8 mouse cellular contexts compared by ENCODE assay signal in genomic region chr19:5800632-5801431, GRCm38 (mm10). TPM values are rescaled to one million over a fixed set of nuclear protein-coding genes. Genes with fewer than 3 reads are reported as not detected.
DNase-seq lines count a peak whose midpoint lies in the region; ATAC-seq lines count a peak whose summit lies in the region.

No protein-coding gene starts in this region.

- peak overlapping the region; percentile 99 for H3K4me2 ChIP-seq in hindbrain, embryonic 13.5 days

- H3K9ac ChIP-seq in hindbrain, embryonic 13.5 days = peak overlapping the region; percentile 99

- H3K4me1 ChIP-seq in hindbrain, embryonic 13.5 days (replicated peaks) = peaks cover 46% of the 10 kb centered on the region

- under 1% methylated on average over 19 of the region's 19 CpGs for WGBS in hindbrain, embryonic 13.5 days

- H3K36me3 ChIP-seq in hindbrain, embryonic 13.5 days = peaks cover 28% of the 10 kb centered on the region

- ATAC-seq in hindbrain, embryonic 13.5 days (ENCODE audit: low FRiP score) = no peak

- peak; percentile 50 for DNase-seq in cerebellum, adult 11-12 months
- no peak for DNase-seq in cerebellum, postnatal 4 days (ENCODE audit: low spot score in 2 of 2)
- peak; percentile 63 for DNase-seq in CD4-positive helper T cell, adult 2 months (ENCODE audit: low read depth, low spot score)
- peak; percentile 60 for DNase-seq in embryo, embryonic 9.5 days (ENCODE audit: extremely low spot score)
- peak; percentile 32 for DNase-seq in lung, postnatal 10 days
- DNase-seq in yolk sac, embryonic 10.5 days (ENCODE audit: low spot score) = peak; percentile 57
- DNase-seq in adrenal gland, postnatal 25 days = no peak

- H3K27me3 ChIP-seq in hindbrain, embryonic 13.5 days = no peaks in the 10 kb centered on the region

- H3K27ac ChIP-seq in hindbrain, embryonic 13.5 days = peak overlapping the region; percentile 100

- H3K4me3 ChIP-seq in hindbrain, embryonic 13.5 days = peak overlapping the region; percentile 87

- no peaks in the 10 kb centered on the region for H3K9me3 ChIP-seq in hindbrain, embryonic 13.5 days

RNA-seq across cellular contexts. Expression of gene Scyl1, which starts 29.6 kb away (rescaled TPM):
- 67.6 and 72.4 TPM in 2 replicates for polyA plus RNA-seq in hindbrain, embryonic 13.5 days (2015; fragmentation: Nextera tagmentation; extraction: Ambion mirVana)
- 104 and 120 TPM in 2 replicates for total RNA-seq in adrenal gland, postnatal 25 days (2021)

Comparison
In these comparisons a context has a peak if more than half of its experiments do, and no peak if none do; other contexts are left out.
1. DNase-seq: peak in cerebellum, adult 11-12 months (single experiment), CD4-positive helper T cell, adult 2 months (single experiment), embryo, embryonic 9.5 days (single experiment), lung, postnatal 10 days (single experiment) and yolk sac, embryonic 10.5 days (single experiment); none in cerebellum, postnatal 4 days (0 of 2) and adrenal gland, postnatal 25 days (single experiment).